Mouse (Mus musculus) adrenal gland, postnatal 14 days (tissue): ENCODE data around the gene Vamp2. TPM values are rescaled to one million over a fixed set of nuclear protein-coding genes. Genes with fewer than 3 reads are reported as not detected.

Experiments
- DNase-seq: peaks from one replicate; pipeline ENCODE4 v3.0.0; 2021; ENCODE audit warnings: mixed read lengths
- total RNA-seq: library from RNA; stranded (reverse); gene quantifications from 2 replicates; pipeline ENCODE4 v1.2.3, GENCODE M21; 2021

The Vamp2 gene
- total RNA-seq, 1 experiment from 2014 or later, result 111 TPM

GRCm38 (mm10) chr11:69064259-69065133 lies 23.8 kb upstream of the Vamp2 start:
- no peak for DNase-seq

- DNase-seq, result no peak
Measured at GRCm38 (mm10) chr11:69065394-69065925, 22.8 kb upstream of the Vamp2 start.

GRCm38 (mm10) chr11:69066163-69066861 lies 22.0 kb upstream of the Vamp2 start:
- peak; percentile 72 for DNase-seq

GRCm38 (mm10) chr11:69066956-69067355 lies 21.3 kb upstream of the Vamp2 start:
- DNase-seq, result peak; percentile 93

- peak; percentile 75 for DNase-seq
Measured at GRCm38 (mm10) chr11:69067601-69068000, 20.7 kb upstream of the Vamp2 start.

- no peak for DNase-seq
Measured at GRCm38 (mm10) chr11:69070093-69070492, 18.2 kb upstream of the Vamp2 start.

GRCm38 (mm10) chr11:69070590-69071222 lies 17.6 kb upstream of the Vamp2 start, which contains the start of gene Tmem107:
Gene Tmem107, plus strand, starts transcription at chr11:69070806.
- DNase-seq, result peak; percentile 94

GRCm38 (mm10) chr11:69071262-69071661 lies 17.0 kb upstream of the Vamp2 start:
- peak; percentile 37 for DNase-seq

GRCm38 (mm10) chr11:69072234-69072633 lies 16.1 kb upstream of the Vamp2 start:
- peak; percentile 3 for DNase-seq

GRCm38 (mm10) chr11:69072666-69073064 lies 15.6 kb upstream of the Vamp2 start:
- DNase-seq, result peak; percentile 6

GRCm38 (mm10) chr11:69073065-69073888 lies 15.0 kb upstream of the Vamp2 start:
- DNase-seq, result peak; percentile 87

- DNase-seq, result peak; percentile 24
Measured at GRCm38 (mm10) chr11:69073951-69074775, 14.1 kb upstream of the Vamp2 start.

GRCm38 (mm10) chr11:69074776-69075069 lies 13.6 kb upstream of the Vamp2 start:
- DNase-seq, result no peak

- DNase-seq, result peak; percentile 4
Measured at GRCm38 (mm10) chr11:69075764-69076479, 12.4 kb upstream of the Vamp2 start.

- peak; percentile 64 for DNase-seq
Measured at GRCm38 (mm10) chr11:69076572-69076971, 11.7 kb upstream of the Vamp2 start.

GRCm38 (mm10) chr11:69077316-69077715 lies 11.0 kb upstream of the Vamp2 start:
- DNase-seq, result peak; percentile 54

GRCm38 (mm10) chr11:69078041-69078440 lies 10.2 kb upstream of the Vamp2 start:
- peak; percentile 2 for DNase-seq

- peak; percentile 45 for DNase-seq
Measured at GRCm38 (mm10) chr11:69078805-69079438, 9.4 kb upstream of the Vamp2 start.

GRCm38 (mm10) chr11:69080102-69080854 lies 8.0 kb upstream of the Vamp2 start:
- peak; percentile 3 for DNase-seq
